Mouse (Mus musculus): Measurements from ENCODE around the gene Ttc7.
A peak's percentile ranks its signal among the peaks of the same experiment; 100 is the strongest.

The Ttc7 gene

DNA sequence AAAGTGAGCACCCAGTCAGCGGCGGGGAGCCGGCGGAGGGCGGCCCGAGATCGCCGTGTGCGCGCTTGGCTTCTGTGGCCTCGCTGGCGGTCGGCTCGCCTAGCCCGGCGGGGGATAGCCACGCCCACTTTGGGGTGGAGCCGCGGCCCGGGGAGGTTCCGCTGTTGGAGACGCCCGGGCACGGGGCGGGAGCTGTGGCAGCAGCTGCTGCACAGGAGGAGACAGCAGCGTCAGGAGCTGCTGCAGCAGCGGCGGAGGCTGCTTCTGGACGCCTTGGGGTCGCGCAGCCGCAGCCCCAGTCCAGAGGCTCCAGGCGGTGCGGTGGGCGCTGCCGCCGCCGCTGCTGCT is at the start of gene Ttc7:
Gene Ttc7 (plus strand): TSS at position 181 of the 348 bp plus-strand sequence.
- DNase-seq, result peak; percentile 97

DNA sequence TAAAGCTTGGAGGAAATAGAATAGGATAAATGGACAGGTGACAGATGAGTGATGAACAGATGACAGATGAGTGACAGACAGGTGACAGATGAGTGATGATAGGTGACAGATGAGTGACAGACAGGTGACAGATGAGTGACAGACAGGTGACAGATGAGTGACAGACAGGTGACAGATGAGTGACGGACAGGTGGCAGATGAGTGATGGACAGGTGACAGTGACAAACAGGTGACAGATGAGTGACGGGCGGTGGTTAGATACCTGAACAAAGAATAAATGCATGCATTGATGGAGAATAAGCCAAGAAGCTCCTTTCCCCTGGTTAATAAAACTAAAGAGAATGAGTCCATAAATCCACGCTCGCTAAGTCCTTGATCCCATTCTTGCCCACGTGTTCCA is 47.7 kb upstream of the Ttc7 start:
- DNase-seq, result no peak

DNA sequence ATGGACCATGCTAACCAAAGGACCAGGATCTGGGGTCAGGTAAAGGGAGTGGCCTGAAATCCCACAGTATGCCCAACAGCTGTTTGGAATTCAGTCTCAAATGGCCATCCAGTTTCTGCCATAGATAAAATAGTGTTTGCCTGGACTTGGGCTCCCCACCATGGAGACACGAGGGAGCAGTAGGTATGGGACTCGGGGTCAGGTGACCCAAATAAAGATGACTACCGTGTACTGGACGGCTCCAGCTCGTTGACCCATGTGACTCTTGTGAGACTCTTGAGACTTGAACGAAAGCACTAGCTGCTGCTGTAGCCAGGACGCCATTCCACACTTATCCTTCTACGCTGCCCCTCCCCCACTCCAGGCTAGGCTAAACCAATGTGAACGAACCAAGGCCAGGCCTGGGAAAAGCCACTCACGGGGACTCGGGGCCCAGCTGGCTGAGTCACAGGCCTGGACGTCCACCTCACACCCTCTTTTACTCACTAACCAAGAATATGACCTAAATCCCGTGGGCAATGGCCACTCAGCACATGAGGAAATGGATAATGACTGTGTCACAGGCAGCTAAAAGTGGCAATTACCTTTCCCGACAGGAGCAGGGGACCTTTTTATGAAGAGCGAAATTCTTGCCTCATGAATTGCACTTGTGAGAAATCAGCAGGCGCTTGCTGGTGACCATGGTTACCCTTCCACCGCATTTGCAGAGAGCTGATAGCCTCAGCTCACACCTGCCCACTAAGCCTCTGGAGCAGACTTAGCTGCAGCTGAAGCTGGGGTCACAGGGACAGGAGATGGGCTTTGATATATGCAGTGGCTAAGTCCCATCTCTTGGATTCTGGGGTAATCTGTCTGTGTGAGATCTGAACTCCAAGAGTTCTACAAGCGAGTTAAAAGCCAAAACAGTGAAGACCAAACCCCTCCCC is 45.7 kb upstream of the Ttc7 start:
- DNase-seq, result peak; percentile 34

DNA sequence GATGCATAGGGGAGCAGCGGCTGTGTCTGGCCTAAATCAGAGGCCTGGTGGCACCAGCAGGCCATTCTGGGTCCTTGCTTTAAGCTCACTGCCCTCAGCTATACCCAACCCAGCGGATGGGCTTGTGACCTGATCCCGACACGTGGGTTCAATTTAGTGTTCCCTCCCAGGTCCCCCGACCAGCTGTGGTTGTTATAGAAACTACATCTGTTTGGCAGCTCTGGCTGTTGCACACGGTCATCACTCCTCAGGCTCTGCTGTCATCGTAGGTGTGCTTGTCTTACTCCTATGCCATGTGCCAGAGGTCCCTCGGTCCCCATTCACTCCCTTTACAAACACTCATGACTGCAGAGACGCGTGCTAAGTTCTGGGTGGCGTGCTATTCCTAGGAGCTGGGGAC is 44.9 kb upstream of the Ttc7 start:
- DNase-seq, result no peak

DNA sequence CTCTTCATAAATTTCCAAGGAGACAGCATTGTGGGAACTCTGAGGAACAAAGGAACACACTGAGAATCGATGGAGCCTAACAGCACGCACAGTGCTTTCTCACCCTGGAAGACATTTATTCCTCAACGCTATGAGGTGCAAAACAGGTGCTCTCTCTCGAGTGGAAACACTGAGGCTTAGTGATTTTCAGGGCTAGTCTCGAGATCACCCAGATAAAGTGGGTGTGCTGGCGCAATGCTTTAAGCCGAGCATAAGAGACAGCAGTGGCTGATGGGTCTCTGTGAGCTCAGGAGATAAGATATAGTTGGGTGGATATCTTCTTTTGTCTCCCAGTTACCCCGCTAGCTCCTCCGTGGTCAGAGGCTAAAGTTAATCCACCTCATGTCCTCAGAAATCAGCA is 36.6 kb upstream of the Ttc7 start:
- no peak for DNase-seq

DNA sequence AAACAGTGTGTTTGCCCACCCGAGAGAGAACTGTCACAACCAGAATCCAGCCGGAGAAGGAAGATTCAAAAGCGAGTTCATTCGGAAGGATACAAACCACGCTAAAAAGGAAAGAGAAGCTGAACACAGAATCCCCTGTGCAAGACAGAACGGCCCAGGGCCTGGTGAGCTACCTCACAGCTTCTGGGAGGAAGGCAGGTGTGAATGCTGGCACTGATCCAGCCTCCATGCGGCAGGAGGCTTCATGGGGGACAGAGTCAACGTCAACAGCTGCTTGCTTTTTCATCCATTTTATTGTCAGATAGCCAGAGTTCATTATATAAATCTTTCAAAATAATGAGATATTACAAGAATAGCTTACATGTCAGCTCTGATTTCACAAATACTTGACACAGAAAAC is 28.3 kb upstream of the Ttc7 start:
- DNase-seq, result no peak

DNA sequence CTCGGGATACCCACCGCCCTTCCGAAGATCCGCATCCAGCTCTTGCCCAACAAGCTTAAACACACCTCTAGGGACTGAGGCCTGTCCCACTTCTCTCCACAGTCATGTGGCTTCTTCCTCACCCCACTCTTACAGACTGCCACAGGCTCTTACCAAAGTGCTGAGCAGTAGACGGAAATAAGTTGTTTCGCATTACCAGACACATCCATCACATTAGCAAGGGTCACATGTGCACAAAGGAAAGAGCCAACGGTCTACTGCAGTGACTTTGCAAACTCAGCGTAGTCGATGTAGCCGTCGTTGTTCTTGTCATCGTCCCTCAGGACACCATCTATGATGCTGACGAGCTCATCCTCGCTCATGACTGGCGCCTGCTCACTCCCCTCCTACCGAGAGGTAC is 27.0 kb upstream of the Ttc7 start:
- DNase-seq, result no peak

DNA sequence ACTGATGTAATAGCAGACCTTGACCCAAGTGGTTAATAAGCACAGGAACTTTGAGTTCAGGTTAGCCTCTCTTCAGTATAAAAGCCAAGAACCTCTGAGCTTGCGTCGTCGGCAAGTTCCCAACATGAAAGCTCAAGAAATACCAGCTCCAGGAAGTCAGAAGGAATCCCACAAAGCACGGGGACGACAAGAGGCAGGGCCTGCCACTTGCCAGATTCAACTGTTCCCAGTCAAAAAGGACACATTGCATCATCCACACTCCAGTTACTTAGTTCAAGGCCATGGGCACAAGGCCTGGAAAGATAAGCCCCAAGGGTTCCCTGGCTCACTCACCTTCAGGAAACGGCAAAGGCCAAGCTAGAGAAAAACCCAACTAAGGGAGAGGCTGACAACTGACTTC is 19.3 kb upstream of the Ttc7 start:
- peak; percentile 68 for DNase-seq

DNA sequence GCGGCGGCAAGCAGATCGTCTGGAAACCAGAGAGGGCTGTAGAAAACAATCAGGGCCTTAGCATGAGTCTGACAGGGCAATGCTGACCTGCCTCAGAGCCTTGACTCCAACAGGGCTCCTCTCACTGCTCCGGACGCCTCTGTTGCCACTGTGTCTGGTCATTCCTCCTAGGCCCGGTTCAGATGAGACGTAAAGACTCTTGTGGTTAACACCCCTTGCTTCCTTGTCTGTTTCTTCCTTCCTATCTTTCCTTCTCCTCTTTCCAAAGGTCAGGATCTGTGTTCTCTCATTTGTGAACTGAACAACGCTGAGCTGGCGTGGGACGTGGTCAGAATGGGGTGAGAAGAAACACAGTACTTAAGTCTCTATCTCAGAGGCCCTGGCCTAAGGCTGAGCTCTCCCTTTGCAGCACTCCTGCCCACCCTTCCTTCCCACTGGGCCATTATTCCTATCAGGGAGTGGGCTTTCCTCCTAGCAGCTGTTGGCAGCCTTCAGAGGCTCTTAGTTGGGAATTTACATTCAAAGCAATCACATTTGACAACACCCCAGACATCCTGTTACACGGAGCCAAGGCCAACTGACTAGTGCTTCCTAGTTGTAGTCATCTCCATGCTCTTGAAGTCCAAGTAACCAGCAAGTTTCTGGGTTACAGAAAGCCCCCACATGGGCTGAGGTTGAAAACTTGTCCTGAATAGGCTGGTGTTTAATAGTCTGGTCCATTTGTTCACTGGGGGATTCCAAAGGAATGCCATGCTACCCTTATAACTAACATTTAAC is 18.4 kb upstream of the Ttc7 start:
- no peak for DNase-seq

DNA sequence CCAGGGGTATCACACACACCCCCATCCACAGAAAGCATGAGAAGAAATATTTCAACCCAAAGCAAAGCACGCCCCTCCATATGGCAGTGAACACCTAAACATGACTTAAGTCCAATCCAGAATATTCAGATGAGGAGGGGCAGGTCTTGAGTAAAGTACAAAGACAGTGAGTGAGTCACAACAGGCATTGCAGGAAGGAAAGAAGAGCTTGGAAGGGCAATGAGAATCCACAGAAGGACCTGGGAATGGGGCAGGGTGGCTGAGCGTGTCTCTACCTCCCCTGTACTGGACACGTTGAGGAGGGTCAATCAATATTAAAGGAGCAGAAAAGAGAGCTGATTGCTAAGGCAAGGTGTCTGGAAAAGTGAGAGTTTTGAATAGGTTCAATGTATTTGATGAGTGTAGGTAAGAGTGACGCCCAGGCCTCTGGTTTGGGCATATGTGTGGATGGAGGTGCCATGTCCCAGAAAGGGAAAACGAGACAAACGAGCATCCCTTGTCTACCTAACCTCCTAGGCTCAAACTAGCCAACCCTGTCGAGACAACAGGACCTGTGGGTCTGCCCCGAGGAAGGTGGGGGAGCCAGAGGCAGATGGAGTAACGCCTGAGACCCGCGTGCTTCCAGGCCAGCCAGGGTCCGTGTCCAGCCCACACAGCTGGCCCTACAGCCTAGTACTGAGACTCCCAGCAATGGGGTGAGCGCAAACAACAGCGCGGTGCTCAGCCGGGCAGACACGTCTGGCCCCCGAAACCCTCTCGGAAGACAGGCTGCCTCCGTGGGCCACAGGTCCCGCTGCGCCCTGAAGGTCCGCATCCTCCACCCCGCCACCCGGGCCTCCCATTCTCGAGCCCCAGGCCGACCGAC is 17.5 kb upstream of the Ttc7 start:
- no peak for DNase-seq

DNA sequence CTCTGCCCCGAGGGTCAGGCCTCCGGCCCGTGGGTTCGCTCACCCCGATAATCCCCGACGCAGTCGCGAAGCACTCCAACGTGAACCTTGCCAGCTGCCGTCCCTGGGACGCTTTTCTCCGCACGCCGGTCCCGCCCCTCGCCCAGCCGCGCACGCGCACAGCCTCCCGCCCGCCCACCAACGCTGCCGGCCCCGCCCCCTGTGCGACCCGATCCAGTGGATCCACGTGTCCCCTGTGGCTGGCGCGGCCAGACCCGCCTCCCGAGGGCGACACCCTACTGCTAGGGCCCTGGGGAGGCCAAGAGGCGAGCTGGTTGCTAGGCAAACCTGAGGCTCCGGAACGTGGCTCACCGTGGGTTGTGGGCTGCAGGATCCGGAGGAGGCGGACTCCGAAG is 16.9 kb upstream of the Ttc7 start, which contains the start of gene Mcfd2:
Gene Mcfd2 (minus strand): TSS at position 144 of the 395 bp plus-strand sequence.
- DNase-seq, result peak; percentile 95

DNA sequence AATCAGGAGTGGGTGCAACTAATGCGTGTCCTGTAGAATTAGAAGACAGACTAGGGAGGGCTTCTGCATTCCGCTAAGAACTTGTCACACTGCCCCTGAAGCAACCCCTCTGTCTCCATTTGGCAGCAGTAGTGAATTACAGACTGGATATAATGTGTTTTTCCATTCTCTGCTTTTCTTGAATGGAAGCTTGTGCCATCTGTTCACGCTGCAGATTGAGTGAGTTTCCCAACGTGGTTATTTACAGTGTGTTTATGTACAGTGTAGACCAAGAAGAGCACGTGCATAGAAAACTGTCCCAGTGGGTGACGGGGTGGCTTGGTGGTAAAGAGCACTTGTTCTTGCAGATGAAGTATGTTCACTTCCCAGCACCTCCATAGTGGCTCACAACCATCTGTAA is 13.2 kb upstream of the Ttc7 start:
- DNase-seq, result no peak

DNA sequence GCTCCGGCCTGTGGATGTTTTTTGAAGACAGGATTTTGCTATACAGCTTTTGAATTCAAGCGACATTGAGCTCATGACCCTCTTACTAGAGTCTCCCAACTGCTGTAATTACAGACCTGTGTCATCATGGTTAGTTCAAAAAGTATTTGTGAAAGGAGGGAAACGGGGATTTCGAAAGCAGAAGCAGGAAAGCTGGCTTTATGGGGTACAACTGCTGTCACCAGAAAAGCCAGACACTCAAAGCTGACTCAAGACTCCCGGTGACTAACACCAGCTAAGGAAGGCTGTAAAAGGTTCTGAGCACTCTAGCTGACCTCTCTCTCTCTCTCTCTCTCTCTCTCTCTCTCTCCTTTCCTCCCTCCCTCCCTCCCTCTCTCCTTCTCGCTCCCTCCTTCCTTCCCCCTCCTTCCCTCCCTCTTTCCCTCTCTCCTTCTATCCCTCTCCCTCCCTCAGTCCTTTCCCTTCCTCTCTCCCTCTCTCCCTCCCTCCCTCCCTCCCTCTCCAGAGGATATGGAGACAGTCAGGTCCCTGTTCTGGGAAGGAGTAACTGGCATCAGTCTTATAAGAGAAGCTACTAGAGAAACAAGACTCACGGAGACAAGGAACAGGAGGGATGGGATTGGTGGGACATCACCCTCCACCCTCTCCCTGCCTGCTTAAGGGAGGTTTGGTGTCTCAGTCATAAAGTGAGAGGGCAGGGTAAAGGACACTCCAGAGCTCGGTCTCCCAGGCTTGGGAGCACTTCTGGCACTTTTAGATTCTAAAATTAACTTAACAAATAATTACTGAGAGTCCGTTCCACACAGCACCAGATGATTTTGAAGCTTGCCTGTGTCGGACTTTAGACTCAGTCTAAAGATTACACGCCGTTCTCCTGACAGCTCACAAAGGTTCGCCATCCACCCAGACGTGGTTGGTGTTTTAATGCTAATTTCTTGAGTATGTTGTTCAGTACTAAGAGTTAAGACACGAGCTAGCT is 7.0 kb upstream of the Ttc7 start:
- peak; percentile 75 for DNase-seq

DNA sequence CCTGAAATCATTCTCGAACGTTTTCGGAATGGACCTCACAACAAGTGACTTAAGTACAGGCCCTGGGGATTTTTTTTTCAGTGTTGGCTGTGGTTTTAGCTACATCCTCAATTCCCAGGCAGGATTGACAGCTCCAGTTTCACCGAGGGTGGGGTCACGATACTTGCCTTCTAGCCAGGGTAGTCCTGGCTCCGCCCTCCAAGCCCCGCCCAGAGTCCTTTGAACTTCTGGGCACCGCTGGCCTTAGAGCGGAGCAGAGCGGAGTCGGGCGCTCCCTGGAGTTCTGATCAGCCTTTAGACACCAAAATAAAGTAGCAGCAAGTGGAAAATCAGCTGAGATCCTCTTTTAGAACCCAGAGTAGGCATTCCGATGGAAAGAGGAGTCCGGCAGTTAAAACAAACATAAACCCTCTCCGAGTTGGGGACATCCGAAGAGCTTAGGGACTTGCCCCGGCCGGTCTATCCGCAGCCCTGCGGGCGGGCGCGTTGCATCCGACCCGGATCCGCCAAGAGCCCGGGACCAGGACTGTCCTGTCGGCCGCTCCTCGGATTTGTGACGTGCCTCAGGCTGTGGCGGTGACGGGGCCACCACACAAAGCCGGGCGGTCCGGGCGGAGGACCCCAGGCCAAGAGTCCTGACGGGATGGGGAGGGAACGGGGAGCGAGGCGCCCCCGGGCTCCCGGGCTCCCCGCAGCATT is 530 bp upstream of the Ttc7 start:
- DNase-seq, result peak; percentile 97

DNA sequence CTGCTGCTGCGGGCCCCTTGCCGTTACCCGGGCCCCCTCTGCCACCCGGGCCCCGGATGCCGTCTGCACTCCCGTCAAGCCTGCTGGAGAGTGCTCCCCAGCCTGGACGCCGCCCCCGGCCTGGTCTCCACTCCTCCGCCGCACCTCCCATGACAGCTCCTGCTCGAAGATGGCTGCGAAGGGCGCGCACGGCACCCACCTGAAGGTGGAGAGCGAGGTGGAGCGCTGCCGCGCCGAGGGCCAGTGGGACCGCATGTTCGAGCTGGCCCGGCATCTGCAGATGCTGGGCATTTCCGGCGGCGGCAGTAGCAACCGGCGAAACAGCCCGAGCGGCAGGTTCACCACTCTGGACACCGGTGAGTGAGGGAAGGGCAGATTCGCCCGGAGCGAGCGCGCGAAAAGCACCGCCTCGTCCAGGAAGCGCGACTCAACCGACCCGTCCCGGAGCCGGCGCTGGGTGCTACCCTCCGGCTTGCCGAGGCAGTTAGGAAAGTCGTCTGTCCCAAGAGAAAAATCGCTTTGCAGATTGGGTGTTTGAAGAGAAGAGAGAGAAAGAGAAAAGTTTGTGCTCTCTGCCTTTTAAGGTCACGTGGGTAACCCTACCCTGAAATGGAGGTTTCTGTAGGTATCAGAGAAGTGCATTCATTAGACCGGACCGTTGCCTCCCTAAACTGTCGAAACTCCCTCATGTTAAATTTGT is 519 bp downstream of the Ttc7 start:
- DNase-seq, result no peak

DNA sequence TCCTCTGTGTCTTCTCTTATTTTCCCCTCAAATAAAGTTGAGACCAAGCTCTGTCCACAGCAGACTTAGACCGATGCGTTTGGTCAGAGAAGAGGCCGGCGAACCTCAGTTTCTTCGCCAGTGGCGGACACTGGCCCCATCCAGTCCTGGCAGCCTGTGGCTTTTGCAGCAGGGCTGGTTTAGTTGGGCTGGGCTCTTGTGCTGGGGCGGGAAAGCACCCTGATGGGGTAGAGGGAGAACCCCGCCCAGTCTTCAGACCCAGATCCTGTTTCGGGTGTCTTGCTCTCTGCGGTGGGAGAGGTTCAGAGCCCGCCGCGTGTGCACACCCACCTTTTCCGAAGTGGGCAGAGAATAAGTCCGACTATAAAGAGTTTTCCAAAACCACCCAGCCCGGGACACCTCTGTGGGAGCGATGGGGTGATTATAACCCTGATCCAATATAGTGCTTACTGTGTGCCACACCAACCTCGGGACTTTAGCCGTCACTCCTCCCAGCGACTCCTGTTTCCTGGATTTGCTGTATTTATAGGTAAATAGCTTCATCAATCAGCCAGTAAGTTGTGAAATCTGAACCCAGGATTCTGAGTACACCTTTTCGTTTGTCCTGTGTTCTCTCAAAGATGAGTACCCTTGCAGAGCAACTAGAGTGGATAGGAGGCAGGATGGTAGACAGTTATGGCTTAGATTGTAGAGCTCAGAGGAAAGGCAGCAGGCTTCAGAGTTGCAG is 1.2 kb downstream of the Ttc7 start:
- DNase-seq, result peak; percentile 48

DNA sequence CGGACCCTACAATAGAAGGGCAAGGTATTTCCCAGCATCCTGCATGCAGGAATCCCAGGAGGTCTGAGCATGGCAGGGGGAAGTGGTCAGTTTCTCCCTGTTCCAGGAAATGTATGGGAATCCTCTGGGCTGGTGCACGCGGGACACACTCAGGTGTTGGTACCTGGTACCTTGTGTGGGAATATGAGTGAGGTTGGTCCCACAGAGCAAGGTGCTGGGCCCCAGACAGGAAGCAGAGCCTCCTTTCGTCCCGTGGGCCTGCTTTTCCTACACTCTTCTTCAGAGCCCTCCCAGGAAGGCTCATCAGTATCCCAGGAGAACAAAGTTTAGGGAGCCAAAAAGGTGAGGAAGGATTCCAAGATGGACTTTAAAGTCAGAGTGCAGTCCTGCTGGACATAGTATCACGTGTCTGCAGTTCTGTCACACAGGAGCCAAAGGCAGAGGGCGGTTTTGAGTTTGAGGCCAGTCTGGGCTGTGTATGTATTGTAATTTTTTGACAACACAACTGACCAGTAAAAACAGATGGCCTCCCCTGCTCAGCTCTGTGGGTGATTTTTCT is 1.9 kb downstream of the Ttc7 start:
- DNase-seq, result peak; percentile 63

DNA sequence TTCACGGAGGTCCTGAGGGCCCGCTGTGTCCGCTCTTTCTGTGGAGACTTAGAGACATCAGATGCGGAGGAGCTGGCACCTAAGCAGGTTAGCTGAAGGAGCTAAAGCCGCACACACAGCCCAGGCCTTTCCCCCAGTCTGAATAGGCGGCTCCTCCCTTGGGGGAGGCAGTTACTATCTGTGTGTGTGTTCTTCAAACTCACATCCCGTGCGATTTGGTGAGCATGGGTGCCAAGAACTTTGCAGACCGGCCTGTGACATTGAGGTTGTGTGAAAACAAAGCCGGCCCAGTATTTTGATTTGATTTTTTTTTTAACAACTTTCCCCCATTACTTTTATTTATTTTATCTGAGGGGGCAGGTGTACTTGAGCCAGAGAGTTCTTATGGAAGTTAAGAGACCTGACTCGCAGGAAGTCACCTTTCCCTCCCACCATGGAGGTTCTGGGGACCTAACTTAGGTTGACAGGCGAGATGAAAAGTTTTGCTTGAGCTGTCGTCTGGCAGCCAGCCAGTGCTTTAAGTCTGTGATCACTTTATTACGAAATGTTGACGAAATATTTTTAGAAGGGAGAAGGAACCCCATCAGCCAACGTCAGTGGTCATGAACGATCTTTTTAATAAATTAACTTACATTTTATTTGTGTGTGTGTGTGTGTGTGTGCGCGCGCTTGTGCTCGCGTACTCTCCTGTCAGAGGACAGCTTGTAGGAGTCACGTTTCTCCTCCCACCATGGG is 3.2 kb downstream of the Ttc7 start:
- no peak for DNase-seq

All from kidney, adult 11 months (tissue).